Mouse (Mus musculus): ENCODE results near the gene Prkca. TPM values are rescaled to one million over a fixed set of nuclear protein-coding genes. Genes with fewer than 3 reads are reported as not detected.

The Prkca gene
- polyA plus RNA-seq, 1 experiment = 2.2 TPM

GRCm38 (mm10) chr11:108282850-108283459 lies 60.8 kb downstream of the Prkca start:
- Histone ChIP-seq H3K36me3 (ENCODE audit: control insufficient read depth, insufficient read depth, low read length) (no peaks in the 10 kb centered on the region), H3K27ac (ENCODE audit: control insufficient read depth, insufficient read depth, low read depth, low read length) (no peak overlapping the region), H3K4me3 (ENCODE audit: control insufficient read depth, low read depth, low read length) (no peak overlapping the region), H3K27me3 (ENCODE audit: control insufficient read depth, insufficient read depth, low read length) (no peaks in the 10 kb centered on the region), H3K4me1 (ENCODE audit: control insufficient read depth, insufficient read depth, low read length) (no peaks in the 10 kb centered on the region)
- TF ChIP-seq POLR2A (IDR thresholded peaks at IDR 0.05; ENCODE audit: control insufficient read depth, low read depth, low read length) = no peak
- TF ChIP-seq CTCF (IDR thresholded peaks at IDR 0.05; ENCODE audit: control insufficient read depth, insufficient read depth, insufficient replicate concordance, low read depth, low read length) = no peak

GRCm38 (mm10) chr11:108279748-108280373 lies 63.9 kb downstream of the Prkca start:
- no peaks in the 10 kb centered on the region for H3K4me1 ChIP-seq (ENCODE audit: control insufficient read depth, insufficient read depth, low read length)
- H3K27ac ChIP-seq (ENCODE audit: control insufficient read depth, insufficient read depth, low read depth, low read length) = no peak overlapping the region
- H3K27me3 ChIP-seq (ENCODE audit: control insufficient read depth, insufficient read depth, low read length) = no peaks in the 10 kb centered on the region
- no peaks in the 10 kb centered on the region for H3K36me3 ChIP-seq (ENCODE audit: control insufficient read depth, insufficient read depth, low read length)
- no peak overlapping the region for H3K4me3 ChIP-seq (ENCODE audit: control insufficient read depth, low read depth, low read length)
- TF ChIP-seq CTCF (IDR thresholded peaks at IDR 0.05; ENCODE audit: control insufficient read depth, insufficient read depth, insufficient replicate concordance, low read depth, low read length) (no peak), POLR2A (IDR thresholded peaks at IDR 0.05; ENCODE audit: control insufficient read depth, low read depth, low read length) (no peak)

GRCm38 (mm10) chr11:108277096-108277495 lies 66.6 kb downstream of the Prkca start:
- Histone ChIP-seq H3K36me3 (ENCODE audit: control insufficient read depth, insufficient read depth, low read length) (no peaks in the 10 kb centered on the region), H3K27me3 (ENCODE audit: control insufficient read depth, insufficient read depth, low read length) (no peaks in the 10 kb centered on the region), H3K27ac (ENCODE audit: control insufficient read depth, insufficient read depth, low read depth, low read length) (no peak overlapping the region), H3K4me1 (ENCODE audit: control insufficient read depth, insufficient read depth, low read length) (no peaks in the 10 kb centered on the region), H3K4me3 (ENCODE audit: control insufficient read depth, low read depth, low read length) (no peak overlapping the region)
- TF ChIP-seq CTCF (IDR thresholded peaks at IDR 0.05; ENCODE audit: control insufficient read depth, insufficient read depth, insufficient replicate concordance, low read depth, low read length) = no peak
- TF ChIP-seq POLR2A (IDR thresholded peaks at IDR 0.05; ENCODE audit: control insufficient read depth, low read depth, low read length) = no peak

DNA sequence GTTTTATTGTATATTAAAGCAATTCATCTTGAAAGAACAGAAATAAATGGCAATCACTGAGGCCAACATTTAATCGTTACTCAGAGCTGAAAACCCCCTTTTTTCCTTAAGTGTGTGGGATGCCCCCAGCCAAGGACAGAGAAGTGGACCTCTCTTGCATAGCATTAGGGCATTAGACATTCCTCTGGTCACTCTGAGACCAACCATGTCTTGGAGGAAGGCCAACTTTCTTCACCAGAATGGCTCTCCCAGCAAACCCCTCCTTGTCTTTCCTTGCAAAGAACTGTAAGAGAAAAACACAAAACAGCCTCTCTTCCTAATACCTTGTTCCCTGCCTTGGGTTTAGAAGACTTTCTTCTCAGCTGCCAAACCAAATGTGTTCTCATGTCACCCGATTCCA lies 67.6 kb downstream of the Prkca start:
- Histone ChIP-seq H3K4me3 (ENCODE audit: control insufficient read depth, low read depth, low read length) (no peak overlapping the region), H3K4me1 (ENCODE audit: control insufficient read depth, insufficient read depth, low read length) (no peaks in the 10 kb centered on the region), H3K27me3 (ENCODE audit: control insufficient read depth, insufficient read depth, low read length) (no peaks in the 10 kb centered on the region), H3K36me3 (ENCODE audit: control insufficient read depth, insufficient read depth, low read length) (no peaks in the 10 kb centered on the region), H3K27ac (ENCODE audit: control insufficient read depth, insufficient read depth, low read depth, low read length) (no peak overlapping the region)
- no peak for TF ChIP-seq CTCF (IDR thresholded peaks at IDR 0.05; ENCODE audit: control insufficient read depth, insufficient read depth, insufficient replicate concordance, low read depth, low read length)
- TF ChIP-seq POLR2A (IDR thresholded peaks at IDR 0.05; ENCODE audit: control insufficient read depth, low read depth, low read length) = no peak

DNA sequence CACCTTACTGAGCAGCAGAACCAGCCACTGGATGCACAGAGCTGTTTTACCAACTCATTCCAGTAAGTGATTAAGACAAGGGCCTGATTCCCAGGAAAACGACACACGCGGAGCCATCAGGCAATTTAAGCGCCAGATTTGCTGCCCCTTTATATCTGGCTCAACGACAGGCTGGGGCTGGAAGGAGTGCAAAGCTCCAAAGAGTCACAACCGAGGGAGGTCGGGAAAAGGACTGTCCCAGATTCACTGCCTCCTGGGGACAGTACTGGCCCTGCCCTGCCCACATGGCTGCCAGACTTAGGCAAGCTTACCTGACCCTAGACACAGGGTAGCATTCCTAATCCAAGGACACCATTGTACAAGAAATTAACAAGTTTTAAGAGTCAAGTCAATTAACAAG lies 69.7 kb downstream of the Prkca start:
- Histone ChIP-seq H3K36me3 (ENCODE audit: control insufficient read depth, insufficient read depth, low read length) (no peaks in the 10 kb centered on the region), H3K4me3 (ENCODE audit: control insufficient read depth, low read depth, low read length) (no peak overlapping the region), H3K27me3 (ENCODE audit: control insufficient read depth, insufficient read depth, low read length) (no peaks in the 10 kb centered on the region), H3K27ac (ENCODE audit: control insufficient read depth, insufficient read depth, low read depth, low read length) (no peak overlapping the region), H3K4me1 (ENCODE audit: control insufficient read depth, insufficient read depth, low read length) (no peaks in the 10 kb centered on the region)
- TF ChIP-seq CTCF (IDR thresholded peaks at IDR 0.05; ENCODE audit: control insufficient read depth, insufficient read depth, insufficient replicate concordance, low read depth, low read length) (no peak), POLR2A (IDR thresholded peaks at IDR 0.05; ENCODE audit: control insufficient read depth, low read depth, low read length) (no peak)

DNA sequence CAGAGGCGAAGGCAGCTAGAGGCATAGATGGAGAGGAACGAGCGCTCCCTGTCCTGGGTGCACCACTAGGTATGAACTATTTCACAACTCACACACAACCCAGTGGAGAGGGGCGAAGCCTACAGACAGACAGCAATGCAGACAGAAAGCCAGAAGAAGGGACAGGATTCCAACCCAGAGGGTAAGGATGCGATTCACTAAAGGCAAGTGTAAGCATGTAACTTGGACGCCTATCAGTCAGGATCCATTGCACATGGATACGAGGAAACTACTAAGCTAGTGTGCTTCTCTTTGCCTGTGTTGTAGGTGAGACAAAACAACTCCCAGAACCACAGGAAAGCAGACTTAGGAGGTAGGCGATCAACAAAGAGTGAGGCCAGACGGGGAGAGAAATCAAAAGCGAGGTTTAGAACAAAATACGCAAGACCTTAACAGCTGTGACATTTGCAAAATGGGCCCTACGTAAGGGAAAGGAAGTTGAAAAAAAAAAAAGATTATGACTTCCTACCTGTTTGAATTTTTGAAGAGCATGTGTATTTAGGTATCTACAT lies 70.2 kb downstream of the Prkca start:
- Histone ChIP-seq H3K27me3 (ENCODE audit: control insufficient read depth, insufficient read depth, low read length) (no peaks in the 10 kb centered on the region), H3K4me1 (ENCODE audit: control insufficient read depth, insufficient read depth, low read length) (no peaks in the 10 kb centered on the region)
- TF ChIP-seq POLR2A (IDR thresholded peaks at IDR 0.05; ENCODE audit: control insufficient read depth, low read depth, low read length) = no peak

GRCm38 (mm10) chr11:108272601-108273414 lies 70.9 kb downstream of the Prkca start:
- H3K27me3 ChIP-seq (ENCODE audit: control insufficient read depth, insufficient read depth, low read length) = no peaks in the 10 kb centered on the region
- no peak for TF ChIP-seq POLR2A (IDR thresholded peaks at IDR 0.05; ENCODE audit: control insufficient read depth, low read depth, low read length)
- TF ChIP-seq CTCF (IDR thresholded peaks at IDR 0.05; ENCODE audit: control insufficient read depth, insufficient read depth, insufficient replicate concordance, low read depth, low read length) = no peak
- H3K4me1 ChIP-seq (ENCODE audit: control insufficient read depth, insufficient read depth, low read length) = no peaks in the 10 kb centered on the region
- no peaks in the 10 kb centered on the region for H3K36me3 ChIP-seq (ENCODE audit: control insufficient read depth, insufficient read depth, low read length)
- no peak overlapping the region for H3K27ac ChIP-seq (ENCODE audit: control insufficient read depth, insufficient read depth, low read depth, low read length)
- H3K4me3 ChIP-seq (ENCODE audit: control insufficient read depth, low read depth, low read length) = no peak overlapping the region

More for the DNA sequence above, 70.2 kb downstream of the Prkca start:
- Histone ChIP-seq H3K36me3 (ENCODE audit: control insufficient read depth, insufficient read depth, low read length) (no peaks in the 10 kb centered on the region), H3K27ac (ENCODE audit: control insufficient read depth, insufficient read depth, low read depth, low read length) (no peak overlapping the region), H3K4me3 (ENCODE audit: control insufficient read depth, low read depth, low read length) (no peak overlapping the region)
